Comparison of ENCODE assay signal across 14 mouse cellular contexts in the genomic region with DNA sequence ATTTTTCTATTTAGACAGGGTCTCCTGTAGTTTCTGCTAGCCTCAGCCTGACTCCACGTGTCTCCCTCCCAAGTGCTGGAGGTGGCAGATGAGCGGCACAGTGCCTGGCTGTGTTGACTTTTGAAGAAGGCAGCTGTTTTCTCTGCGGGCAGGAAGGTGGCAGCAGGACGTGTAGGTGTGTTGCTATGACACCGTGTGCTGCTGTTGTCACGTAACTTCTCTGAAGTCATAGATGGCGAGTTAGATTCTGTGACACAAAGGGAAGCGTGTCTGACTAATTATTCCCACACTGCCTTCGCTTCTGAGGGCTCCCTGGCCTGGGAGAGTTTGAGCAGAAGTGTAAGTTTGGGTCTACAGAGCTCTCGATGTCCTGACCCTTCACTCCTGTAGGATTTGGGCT. TPM values are rescaled to one million over a fixed set of nuclear protein-coding genes. Genes with fewer than 3 reads are reported as not detected.
A peak's percentile ranks its signal among the peaks of the same experiment; 100 is the strongest.
DNase-seq lines count a peak whose midpoint lies in the region; ATAC-seq lines count a peak whose summit lies in the region.
"Had no signal": no experiment of that assay in that cellular context is flagged by ENCODE, and none has a peak within 500 bp of the region (broad histone marks: within the 10 kb centered on the region; RNA-seq: fewer than 3 reads in every experiment).

No protein-coding gene starts in this region.

- no peaks in the 10 kb centered on the region for H3K4me1 ChIP-seq in midbrain, embryonic 11.5 days (ENCODE audit: control insufficient read depth, insufficient read depth, low read length)
- no peaks in the 10 kb centered on the region for H3K4me1 ChIP-seq in midbrain, embryonic 10.5 days
- no peaks in the 10 kb centered on the region for H3K4me1 ChIP-seq in kidney, embryonic 14.5 days (ENCODE audit: control insufficient read depth, insufficient read depth, low read length)
- no peaks in the 10 kb centered on the region for H3K4me1 ChIP-seq in hindbrain, embryonic 11.5 days (replicated peaks; ENCODE audit: control insufficient read depth, insufficient read depth, low read length)
- H3K4me1 ChIP-seq: embryonic facial prominence, embryonic 12.5 days; limb, embryonic 12.5 days had no signal

- DNase-seq in midbrain, embryonic 11.5 days (ENCODE audit: low spot score, missing footprints), result peak; percentile 69
- DNase-seq in midbrain, embryonic 10.5 days (ENCODE audit: low spot score), result no peak
- DNase-seq in brain, adult 2 months (ENCODE audit: low read depth, low spot score), result peak; percentile 84
- peak; percentile 19 to 32 for DNase-seq in left cerebral cortex, postnatal 36 days (ENCODE audit: low spot score in 2 of 2)
- peak; percentile 77 to 81 for DNase-seq in thymus, postnatal 10 days (ENCODE audit: low spot score in 2 of 2)
- DNase-seq in layer of hippocampus, postnatal 14 days (ENCODE audit: low spot score in 2 of 2), result no peak
- no peak for DNase-seq in hindbrain, embryonic 11.5 days (ENCODE audit: low spot score)

- no peaks in the 10 kb centered on the region for H3K27me3 ChIP-seq in midbrain, embryonic 11.5 days (ENCODE audit: control insufficient read depth, insufficient read depth, low read length)
- peaks cover 3% of the 10 kb centered on the region; the same call in 1 of the 2 replicates for H3K27me3 ChIP-seq in midbrain, embryonic 10.5 days (ENCODE audit: low read depth, poor library complexity, severe bottlenecking)
- no peaks in the 10 kb centered on the region for H3K27me3 ChIP-seq in kidney, embryonic 14.5 days (ENCODE audit: control insufficient read depth, insufficient read depth, low read length)
- H3K27me3 ChIP-seq in hindbrain, embryonic 11.5 days (ENCODE audit: control insufficient read depth, insufficient read depth, low read length), result no peaks in the 10 kb centered on the region
- H3K27me3 ChIP-seq: embryonic facial prominence, embryonic 12.5 days; limb, embryonic 12.5 days; Patski had no signal

- intact Hi-C loops in left cerebral cortex, postnatal 36 days (cut with DNase I), result no loop called here

- H3K9ac ChIP-seq in midbrain, embryonic 11.5 days (ENCODE audit: low read length), result no peak overlapping the region
- H3K9ac ChIP-seq in kidney, embryonic 14.5 days (ENCODE audit: low read depth, low read length), result no peak overlapping the region
- H3K9ac ChIP-seq in hindbrain, embryonic 11.5 days (ENCODE audit: low read depth, low read length), result no peak overlapping the region
- H3K9ac ChIP-seq: embryonic facial prominence, embryonic 12.5 days; limb, embryonic 12.5 days had no signal

- H3K36me3 ChIP-seq in midbrain, embryonic 11.5 days (ENCODE audit: control insufficient read depth, insufficient read depth, low read length), result no peaks in the 10 kb centered on the region
- no peaks in the 10 kb centered on the region for H3K36me3 ChIP-seq in midbrain, embryonic 10.5 days
- H3K36me3 ChIP-seq in kidney, embryonic 14.5 days (ENCODE audit: control insufficient read depth, insufficient read depth, low read length), result no peaks in the 10 kb centered on the region
- no peaks in the 10 kb centered on the region for H3K36me3 ChIP-seq in hindbrain, embryonic 11.5 days (ENCODE audit: control insufficient read depth, insufficient read depth, low read length)
- H3K36me3 ChIP-seq: embryonic facial prominence, embryonic 12.5 days; limb, embryonic 12.5 days had no signal

- no peak for ATAC-seq in midbrain, embryonic 11.5 days (ENCODE audit: low FRiP score)
- no peak for ATAC-seq in kidney, embryonic 14.5 days (ENCODE audit: low FRiP score, low TSS enrichment)
- no peak for ATAC-seq in hindbrain, embryonic 11.5 days (ENCODE audit: low FRiP score)
- ATAC-seq: hindbrain, postnatal 0 days; Patski had no signal

- no peak overlapping the region for H3K4me2 ChIP-seq in midbrain, embryonic 11.5 days
- no peak overlapping the region for H3K4me2 ChIP-seq in kidney, embryonic 14.5 days (replicated peaks; ENCODE audit: low read depth, low read length)
- no peak overlapping the region for H3K4me2 ChIP-seq in hindbrain, embryonic 11.5 days (replicated peaks; ENCODE audit: low read depth, low read length)
- H3K4me2 ChIP-seq: embryonic facial prominence, embryonic 12.5 days; limb, embryonic 12.5 days had no signal

- no peak overlapping the region for H3K27ac ChIP-seq in midbrain, embryonic 11.5 days (ENCODE audit: low read depth, low read length)
- no peak overlapping the region for H3K27ac ChIP-seq in midbrain, embryonic 10.5 days (replicated peaks)
- H3K27ac ChIP-seq in kidney, embryonic 14.5 days (ENCODE audit: low read depth, low read length), result no peak overlapping the region
- H3K27ac ChIP-seq in hindbrain, embryonic 11.5 days (ENCODE audit: low read depth, low read length), result no peak overlapping the region
- H3K27ac ChIP-seq: embryonic facial prominence, embryonic 12.5 days; hindbrain, postnatal 0 days; limb, embryonic 12.5 days; macrophage had no signal

- no peak overlapping the region for H3K4me3 ChIP-seq in midbrain, embryonic 11.5 days (ENCODE audit: low read depth, low read length)
- no peak overlapping the region for H3K4me3 ChIP-seq in midbrain, embryonic 10.5 days
- no peak overlapping the region for H3K4me3 ChIP-seq in kidney, embryonic 14.5 days (ENCODE audit: low read length)
- H3K4me3 ChIP-seq in hindbrain, embryonic 11.5 days (ENCODE audit: low read depth, low read length), result no peak overlapping the region
- H3K4me3 ChIP-seq: embryonic facial prominence, embryonic 12.5 days; limb, embryonic 12.5 days had no signal

- no peaks in the 10 kb centered on the region for H3K9me3 ChIP-seq in midbrain, embryonic 11.5 days (ENCODE audit: control insufficient read depth, low read length)
- H3K9me3 ChIP-seq in midbrain, embryonic 10.5 days (replicated peaks), result no peaks in the 10 kb centered on the region
- no peaks in the 10 kb centered on the region for H3K9me3 ChIP-seq in kidney, embryonic 14.5 days (ENCODE audit: control insufficient read depth, low read length)
- no peaks in the 10 kb centered on the region for H3K9me3 ChIP-seq in hindbrain, embryonic 11.5 days (ENCODE audit: control insufficient read depth, low read length)
- H3K9me3 ChIP-seq: embryonic facial prominence, embryonic 12.5 days had no signal

- WGBS in midbrain, embryonic 11.5 days, result 63% methylated on average over 10 of the region's 10 CpGs
- WGBS in midbrain, embryonic 10.5 days, result 69% methylated on average over 10 of the region's 10 CpGs
- 47% methylated on average over 10 of the region's 10 CpGs for WGBS in kidney, embryonic 14.5 days
- 56% methylated on average over 10 of the region's 10 CpGs for WGBS in hindbrain, embryonic 11.5 days

RNA-seq across cellular contexts. Expression of a gene that starts 20.6 kb away (rescaled TPM):
- polyA plus RNA-seq in midbrain, embryonic 11.5 days (2014; fragmentation: Nextera tagmentation; extraction: Ambion mirVana), result 0.08 TPM in 1 of 2 replicates, not detected in the other
- 0.11 TPM in 1 of 2 replicates, not detected in the other for polyA plus RNA-seq in midbrain, embryonic 10.5 days (2016; fragmentation: Nextera tagmentation; extraction: Ambion mirVana)
- not detected for total RNA-seq in left cerebral cortex, postnatal 36 days (2021)
- total RNA-seq in layer of hippocampus, postnatal 14 days (2021), result not detected
- polyA plus RNA-seq in kidney, embryonic 14.5 days (2014; fragmentation: Nextera tagmentation; extraction: Ambion mirVana), result 0.29 TPM in 1 of 2 replicates, not detected in the other
- not detected in 2 replicates for polyA plus RNA-seq in hindbrain, embryonic 11.5 days (2014; fragmentation: Nextera tagmentation; extraction: Ambion mirVana)
- total RNA-seq: gastrocnemius, postnatal 4 days; hindbrain, postnatal 0 days had no signal
- polyA plus RNA-seq: hindbrain, postnatal 0 days; macrophage; Patski had no signal

RNA-seq across cellular contexts. Expression of a gene that starts 28.4 kb away (rescaled TPM):
- 0.62 and 0.93 TPM in 2 replicates for polyA plus RNA-seq in midbrain, embryonic 11.5 days (2014; fragmentation: Nextera tagmentation; extraction: Ambion mirVana)
- polyA plus RNA-seq in midbrain, embryonic 10.5 days (2016; fragmentation: Nextera tagmentation; extraction: Ambion mirVana), result 2.1 and 2.2 TPM in 2 replicates
- total RNA-seq in left cerebral cortex, postnatal 36 days (2021), result not detected
- not detected for total RNA-seq in layer of hippocampus, postnatal 14 days (2021)
- 1.5 and 2.0 TPM in 2 replicates for polyA plus RNA-seq in kidney, embryonic 14.5 days (2014; fragmentation: Nextera tagmentation; extraction: Ambion mirVana)
- polyA plus RNA-seq in hindbrain, embryonic 11.5 days (2014; fragmentation: Nextera tagmentation; extraction: Ambion mirVana), result 0.52 and 1.2 TPM in 2 replicates
- total RNA-seq: hindbrain, postnatal 0 days had no signal
- polyA plus RNA-seq: macrophage had no signal

RNA-seq across cellular contexts. Expression of a gene that starts 33.6 kb away (rescaled TPM):
- 1.2 and 1.6 TPM in 2 replicates for polyA plus RNA-seq in midbrain, embryonic 11.5 days (2014; fragmentation: Nextera tagmentation; extraction: Ambion mirVana)
- polyA plus RNA-seq in midbrain, embryonic 10.5 days (2016; fragmentation: Nextera tagmentation; extraction: Ambion mirVana), result 1.5 and 2.0 TPM in 2 replicates
- total RNA-seq in left cerebral cortex, postnatal 36 days (2021), result 1 to 10 TPM; 3.7 to 4.9 TPM
- total RNA-seq in layer of hippocampus, postnatal 14 days (2021), result 1 to 10 TPM; 2.9 to 3.1 TPM
- 2.0 and 4.5 TPM in 2 replicates for polyA plus RNA-seq in kidney, embryonic 14.5 days (2014; fragmentation: Nextera tagmentation; extraction: Ambion mirVana)
- 1.0 and 2.2 TPM in 2 replicates for polyA plus RNA-seq in hindbrain, embryonic 11.5 days (2014; fragmentation: Nextera tagmentation; extraction: Ambion mirVana)

RNA-seq across cellular contexts. Expression of a gene that starts 48.4 kb away (rescaled TPM):
- 18.0 and 19.7 TPM in 2 replicates for polyA plus RNA-seq in midbrain, embryonic 11.5 days (2014; fragmentation: Nextera tagmentation; extraction: Ambion mirVana)
- 21.2 and 23.5 TPM in 2 replicates for polyA plus RNA-seq in midbrain, embryonic 10.5 days (2016; fragmentation: Nextera tagmentation; extraction: Ambion mirVana)
- 1 to 10 TPM; 7.4 to 8.4 TPM for total RNA-seq in left cerebral cortex, postnatal 36 days (2021)
- 10 to 100 TPM in 1 of 2 experiments, 1 to 10 TPM in 1; 9.8 to 13.3 TPM for total RNA-seq in layer of hippocampus, postnatal 14 days (2021)
- polyA plus RNA-seq in kidney, embryonic 14.5 days (2014; fragmentation: Nextera tagmentation; extraction: Ambion mirVana), result 54.0 and 54.3 TPM in 2 replicates
- 17.9 and 19.0 TPM in 2 replicates for polyA plus RNA-seq in hindbrain, embryonic 11.5 days (2014; fragmentation: Nextera tagmentation; extraction: Ambion mirVana)

RNA-seq across cellular contexts. Expression of a gene that starts 49.9 kb away (rescaled TPM):
- 1.3 and 1.4 TPM in 2 replicates for polyA plus RNA-seq in midbrain, embryonic 11.5 days (2014; fragmentation: Nextera tagmentation; extraction: Ambion mirVana)
- 4.2 and 5.1 TPM in 2 replicates for polyA plus RNA-seq in midbrain, embryonic 10.5 days (2016; fragmentation: Nextera tagmentation; extraction: Ambion mirVana)
- total RNA-seq in left cerebral cortex, postnatal 36 days (2021), result 100 to 1,000 TPM; 101 to 114 TPM
- 10 to 100 TPM; 49.3 to 62.7 TPM for total RNA-seq in layer of hippocampus, postnatal 14 days (2021)
- polyA plus RNA-seq in kidney, embryonic 14.5 days (2014; fragmentation: Nextera tagmentation; extraction: Ambion mirVana), result 2.0 and 3.5 TPM in 2 replicates
- 1.7 and 2.3 TPM in 2 replicates for polyA plus RNA-seq in hindbrain, embryonic 11.5 days (2014; fragmentation: Nextera tagmentation; extraction: Ambion mirVana)

Comparison
In these comparisons a context has a peak if more than half of its experiments do, and no peak if none do; other contexts are left out.
1. DNase-seq: peak in midbrain, embryonic 11.5 days (single experiment), brain, adult 2 months (single experiment), left cerebral cortex, postnatal 36 days (2 of 2) and thymus, postnatal 10 days (2 of 2); none in midbrain, embryonic 10.5 days (single experiment), layer of hippocampus, postnatal 14 days (0 of 2) and hindbrain, embryonic 11.5 days (single experiment).